Mouse (Mus musculus): ENCODE data around the gene Dgkq. TPM values are rescaled to one million over a fixed set of nuclear protein-coding genes. Genes with fewer than 3 reads are reported as not detected.
A peak's percentile ranks its signal among the peaks of the same experiment; 100 is the strongest.

Gene Dgkq
- polyA plus RNA-seq, 1 experiment from 2014 or later, result 23.8 TPM

DNA sequence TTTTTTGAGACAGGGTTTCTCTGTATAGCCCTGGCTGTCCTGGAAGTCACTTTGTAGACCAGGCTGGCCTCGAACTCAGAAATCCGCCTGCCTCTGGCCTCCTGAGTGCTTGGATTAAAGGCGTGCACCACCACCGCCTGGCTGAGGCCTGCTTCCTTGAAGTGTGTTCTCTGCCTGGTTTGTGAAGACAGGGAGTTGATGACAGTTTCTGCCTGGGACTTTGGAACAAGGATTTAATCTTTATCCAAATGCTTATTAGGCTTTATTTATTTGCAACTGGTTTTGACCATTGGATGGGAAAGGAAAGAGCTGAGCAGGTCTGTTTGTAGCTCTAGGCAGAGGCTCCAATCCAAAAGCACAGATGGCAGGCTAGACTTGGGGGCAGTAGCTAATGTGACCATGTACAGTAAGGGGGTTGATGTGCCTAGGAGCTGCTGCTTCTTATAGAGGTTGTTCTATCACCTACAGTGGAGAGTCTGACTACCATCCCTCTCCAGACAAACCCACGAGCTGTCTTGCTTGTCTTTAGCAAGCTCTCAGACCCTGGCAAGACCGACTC lies 8.9 kb upstream of the Dgkq start:
- Histone ChIP-seq H3K4me3 (no peak overlapping the region), H3K27me3 (no peaks in the 10 kb centered on the region), H3K4me1 (replicated peaks) (peaks cover 16% of the 10 kb centered on the region), H3K36me3 (peaks cover 5% of the 10 kb centered on the region), H3K9me3 (no peaks in the 10 kb centered on the region), H3K4me2 (no peak overlapping the region), H3K27ac (no peak overlapping the region), H3K9ac (no peak overlapping the region; the same call in 1 of the 2 replicates)
- ATAC-seq (ENCODE audit: low FRiP score), result no peak
- WGBS, result 92% methylated on average over 6 of the region's 6 CpGs

DNA sequence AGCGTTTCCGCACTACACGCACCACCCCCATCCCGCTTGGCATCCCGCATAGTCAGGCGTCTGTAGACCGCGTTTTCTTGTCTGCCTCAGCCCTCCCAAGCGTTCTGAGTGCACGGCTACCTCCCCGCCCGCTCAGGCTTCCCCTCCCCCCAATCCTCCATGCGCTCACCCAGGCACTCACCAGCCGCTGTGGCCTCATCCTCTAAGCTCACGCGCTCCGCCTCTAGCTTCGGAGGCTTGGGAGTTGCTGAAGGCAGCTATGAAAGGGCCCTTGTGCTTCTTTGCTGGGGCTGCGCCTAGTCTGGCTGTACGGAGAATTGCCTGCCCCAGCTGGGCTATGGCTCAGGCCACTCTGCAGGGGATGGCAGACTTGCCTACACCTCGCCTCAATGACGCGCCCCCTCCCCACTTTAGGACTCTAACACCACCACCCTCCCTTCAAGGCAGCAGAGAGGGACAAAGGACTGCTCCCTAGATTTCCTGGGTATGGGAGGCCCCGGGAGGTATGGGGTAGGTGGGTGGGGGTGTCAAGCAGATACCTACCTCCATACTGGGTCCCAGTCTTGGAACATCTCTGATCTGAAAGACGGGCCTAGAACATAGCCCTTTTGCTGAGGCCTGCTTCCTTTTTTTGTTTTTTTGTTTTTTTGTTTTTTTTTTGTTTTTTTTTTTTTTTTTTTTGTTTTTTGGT lies 8.3 kb upstream of the Dgkq start:
- H3K4me1 ChIP-seq (replicated peaks), result peaks cover 16% of the 10 kb centered on the region
- 2% methylated on average over 25 of the region's 25 CpGs for WGBS
- H3K9me3 ChIP-seq, result no peaks in the 10 kb centered on the region
- H3K9ac ChIP-seq, result peak overlapping the region; percentile 75
- peak overlapping the region; percentile 94 for H3K27ac ChIP-seq
- peaks cover 12% of the 10 kb centered on the region for H3K36me3 ChIP-seq
- H3K4me3 ChIP-seq, result peak overlapping the region; percentile 40
- peak overlapping the region; percentile 58 for H3K4me2 ChIP-seq
- peak; percentile 88 for ATAC-seq (ENCODE audit: low FRiP score)
- H3K27me3 ChIP-seq, result no peaks in the 10 kb centered on the region

DNA sequence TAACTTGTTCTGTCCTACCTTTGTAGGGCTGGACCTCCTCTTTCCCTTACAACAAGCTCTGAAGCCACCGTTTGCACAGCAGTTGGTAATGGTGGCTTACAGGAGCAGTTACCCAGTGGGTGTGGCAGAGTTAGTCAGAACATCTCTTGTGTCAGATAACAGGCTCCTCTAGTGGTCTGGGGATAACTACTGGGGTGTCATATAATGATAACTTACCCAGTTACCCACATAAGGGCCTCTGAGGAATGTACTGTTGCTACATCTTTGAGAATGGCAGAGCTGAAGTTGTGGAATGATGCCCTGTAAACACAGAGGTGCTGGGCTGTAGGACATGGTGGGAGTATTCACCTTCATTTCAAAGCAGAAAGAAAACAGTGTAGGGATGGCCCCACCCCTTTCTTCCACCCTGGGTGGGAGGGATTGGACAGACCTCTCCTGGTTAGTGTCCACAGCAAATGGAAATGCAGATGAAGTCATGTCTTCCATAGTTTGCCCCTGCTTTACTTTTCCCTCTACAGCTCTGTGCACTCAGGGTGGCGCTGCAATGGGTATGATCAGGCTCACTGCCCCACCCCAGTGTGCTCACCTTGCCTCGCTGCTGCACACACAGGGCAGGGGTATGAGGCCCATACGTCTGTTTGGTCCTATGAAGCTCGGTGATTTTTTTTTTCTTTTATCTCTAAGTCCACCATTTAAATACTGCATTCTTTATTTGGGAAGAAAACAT lies 7.5 kb upstream of the Dgkq start:
- Histone ChIP-seq H3K4me2 (peak overlapping the region; percentile 58), H3K4me3 (peak overlapping the region; percentile 40), H3K9ac (peak overlapping the region; percentile 75), H3K36me3 (peaks cover 20% of the 10 kb centered on the region), H3K4me1 (replicated peaks) (peaks cover 16% of the 10 kb centered on the region), H3K9me3 (no peaks in the 10 kb centered on the region), H3K27me3 (no peaks in the 10 kb centered on the region), H3K27ac (peak overlapping the region; percentile 94)
- peak; percentile 52 for ATAC-seq (ENCODE audit: low FRiP score)
- WGBS, result 15% methylated on average over 5 of the region's 5 CpGs

DNA sequence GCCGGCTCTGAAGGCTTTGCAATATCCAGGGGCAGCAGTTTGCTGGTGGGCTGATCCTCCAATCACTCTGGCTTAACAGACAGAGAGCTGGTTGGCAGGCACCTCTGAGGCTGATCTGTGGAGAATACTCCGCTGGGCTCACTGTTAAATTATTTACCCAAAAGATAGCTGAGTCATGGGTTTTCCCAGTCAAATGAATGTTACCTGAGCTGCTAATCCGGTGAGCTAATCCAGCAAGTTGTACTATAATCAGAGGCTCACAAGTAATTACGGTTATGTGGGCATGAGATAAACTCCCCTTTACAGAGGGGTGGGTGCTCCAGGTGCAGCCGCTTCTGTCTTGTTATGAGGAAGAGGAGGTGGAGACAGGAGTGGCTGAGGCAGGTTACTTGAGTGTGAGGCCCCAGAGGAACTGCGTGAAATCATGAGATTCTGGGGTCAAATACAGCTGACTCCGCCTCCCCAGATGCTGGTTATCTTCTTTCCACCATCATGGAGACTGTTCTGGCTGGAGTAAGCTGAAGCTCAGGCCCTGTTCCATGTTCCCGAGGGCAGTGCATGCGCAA lies 5.9 kb upstream of the Dgkq start, which contains the start of gene Slc26a1:
TSS of gene Slc26a1 (minus strand) at position 319 of the 566 bp plus-strand sequence.
- ATAC-seq (ENCODE audit: low FRiP score), result no peak

DNA sequence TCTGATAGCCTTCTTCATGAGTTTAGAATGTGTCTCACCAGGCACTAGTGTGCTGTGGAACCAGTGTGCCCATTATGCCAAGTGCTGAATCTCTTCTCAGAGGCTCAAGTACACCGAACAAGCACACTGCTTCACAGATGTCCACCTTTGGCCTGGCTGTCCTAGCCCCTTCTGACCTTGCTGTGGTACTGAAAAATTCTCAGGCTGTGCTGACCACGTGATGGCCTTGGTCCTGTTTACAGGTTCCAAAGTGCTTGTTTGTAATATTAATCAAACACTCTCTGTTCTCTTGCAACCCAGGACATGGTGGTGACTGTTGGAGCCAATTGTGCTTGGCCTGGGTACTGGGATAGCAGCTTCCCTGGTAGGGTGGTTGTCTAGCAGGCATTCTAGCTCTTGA lies 5.2 kb upstream of the Dgkq start:
- H3K9ac ChIP-seq, result no peak overlapping the region
- H3K4me3 ChIP-seq, result no peak overlapping the region
- 89% methylated on average over 2 of the region's 2 CpGs for WGBS
- no peaks in the 10 kb centered on the region for H3K9me3 ChIP-seq
- H3K4me2 ChIP-seq, result no peak overlapping the region
- peaks cover 27% of the 10 kb centered on the region for H3K36me3 ChIP-seq
- ATAC-seq (ENCODE audit: low FRiP score), result no peak
- peaks cover 25% of the 10 kb centered on the region for H3K4me1 ChIP-seq (replicated peaks)
- H3K27me3 ChIP-seq, result no peaks in the 10 kb centered on the region
- H3K27ac ChIP-seq, result no peak overlapping the region

More for the DNA sequence above, 5.9 kb upstream of the Dgkq start, which contains the start of gene Slc26a1:
- Histone ChIP-seq H3K36me3 (peaks cover 27% of the 10 kb centered on the region), H3K4me1 (replicated peaks) (peaks cover 18% of the 10 kb centered on the region), H3K27me3 (no peaks in the 10 kb centered on the region), H3K27ac (peak within 1 kb of the TSS; percentile 94; the same call in 1 of the 2 replicates), H3K4me3 (no peak within 1 kb of the TSS), H3K9ac (no peak within 1 kb of the TSS), H3K4me2 (no peak within 1 kb of the TSS), H3K9me3 (no peaks in the 10 kb centered on the region)
- WGBS, result 83% methylated on average over 9 of the region's 9 CpGs

DNA sequence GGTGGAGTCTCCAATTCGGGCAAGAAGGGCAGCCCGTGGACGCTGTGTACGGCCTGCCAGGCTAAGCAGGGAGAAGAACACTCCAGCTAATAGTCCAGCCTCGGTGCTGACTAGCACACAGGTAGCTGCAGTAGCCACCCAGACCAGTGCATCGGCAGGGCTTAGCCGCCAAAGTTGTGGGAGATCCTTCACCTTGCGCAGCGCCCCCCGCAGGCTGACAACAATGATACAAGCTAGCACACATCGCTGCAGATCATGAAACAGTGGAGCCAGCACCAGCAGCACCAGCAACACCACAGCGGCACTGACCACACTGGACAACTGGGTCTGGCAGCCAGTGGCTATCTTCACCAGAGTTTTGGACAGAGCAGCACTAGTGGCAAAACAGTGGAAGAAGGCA lies 2.3 kb upstream of the Dgkq start:
- H3K27ac ChIP-seq, result no peak overlapping the region
- no peak overlapping the region for H3K4me3 ChIP-seq
- H3K9ac ChIP-seq, result no peak overlapping the region
- peaks cover 26% of the 10 kb centered on the region for H3K4me1 ChIP-seq (replicated peaks)
- H3K36me3 ChIP-seq, result peaks cover 27% of the 10 kb centered on the region
- no peaks in the 10 kb centered on the region for H3K9me3 ChIP-seq
- H3K27me3 ChIP-seq, result no peaks in the 10 kb centered on the region
- no peak for ATAC-seq (ENCODE audit: low FRiP score)
- no peak overlapping the region for H3K4me2 ChIP-seq
- WGBS, result 95% methylated on average over 12 of the region's 12 CpGs

DNA sequence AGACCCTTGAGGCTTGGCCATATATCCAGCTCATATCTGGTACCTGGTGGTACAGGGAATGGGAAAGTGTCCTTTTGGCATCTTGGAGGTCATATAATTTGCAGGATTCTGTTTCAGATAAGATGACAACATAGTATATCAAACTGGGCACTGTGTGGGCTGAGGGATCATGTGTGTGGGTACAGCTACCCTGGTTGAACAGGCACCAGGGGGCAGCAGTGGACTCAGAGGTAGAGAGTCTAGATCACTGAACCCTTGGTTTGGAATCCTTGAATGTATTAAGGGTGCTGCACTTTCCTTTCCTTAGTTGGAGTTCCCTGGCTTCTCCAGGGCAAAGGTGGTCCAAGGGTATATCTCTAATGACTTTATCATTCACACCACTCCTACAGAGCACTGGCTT lies 1.3 kb upstream of the Dgkq start:
- Histone ChIP-seq H3K4me3 (no peak overlapping the region), H3K4me2 (no peak overlapping the region), H3K9me3 (no peaks in the 10 kb centered on the region), H3K27ac (no peak overlapping the region), H3K36me3 (peaks cover 27% of the 10 kb centered on the region), H3K27me3 (0 out of 2 replicates have a peak, but pooled peaks cover 3% of the 10 kb centered on the region), H3K4me1 (replicated peaks) (peaks cover 22% of the 10 kb centered on the region), H3K9ac (no peak overlapping the region)
- ATAC-seq (ENCODE audit: low FRiP score), result no peak

DNA sequence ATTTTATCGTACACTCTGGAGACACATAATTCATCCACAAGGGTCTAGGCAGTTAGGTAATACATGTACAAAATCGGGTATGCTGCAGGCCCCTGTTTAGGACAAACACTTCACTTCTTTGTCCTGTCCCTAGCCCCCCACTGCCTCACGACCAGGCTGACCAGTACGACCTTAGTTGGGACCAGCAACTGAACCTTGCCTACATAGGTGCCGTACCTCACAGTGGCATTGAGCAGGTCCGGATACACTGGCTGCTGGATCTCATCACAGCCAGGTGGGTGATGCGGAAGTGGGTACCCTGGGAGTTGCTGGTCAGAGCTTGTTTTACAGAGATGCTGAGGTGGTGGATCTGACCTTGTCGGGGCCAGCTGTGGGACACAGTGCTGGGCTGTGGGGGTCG lies 514 bp upstream of the Dgkq start:
- H3K4me1 ChIP-seq (replicated peaks), result peaks cover 22% of the 10 kb centered on the region
- H3K27me3 ChIP-seq, result 0 out of 2 replicates have a peak, but pooled peaks cover 5% of the 10 kb centered on the region
- no peaks in the 10 kb centered on the region for H3K9me3 ChIP-seq
- ATAC-seq (ENCODE audit: low FRiP score), result peak; percentile 18; the same call in 1 of the 2 replicates
- H3K27ac ChIP-seq, result no peak overlapping the region; the same call in 1 of the 2 replicates
- H3K9ac ChIP-seq, result peak overlapping the region; percentile 82; the same call in 1 of the 2 replicates
- no peak overlapping the region for H3K4me3 ChIP-seq
- H3K36me3 ChIP-seq, result peaks cover 27% of the 10 kb centered on the region
- 86% methylated on average over 9 of the region's 9 CpGs for WGBS
- peak overlapping the region; percentile 69 for H3K4me2 ChIP-seq

DNA sequence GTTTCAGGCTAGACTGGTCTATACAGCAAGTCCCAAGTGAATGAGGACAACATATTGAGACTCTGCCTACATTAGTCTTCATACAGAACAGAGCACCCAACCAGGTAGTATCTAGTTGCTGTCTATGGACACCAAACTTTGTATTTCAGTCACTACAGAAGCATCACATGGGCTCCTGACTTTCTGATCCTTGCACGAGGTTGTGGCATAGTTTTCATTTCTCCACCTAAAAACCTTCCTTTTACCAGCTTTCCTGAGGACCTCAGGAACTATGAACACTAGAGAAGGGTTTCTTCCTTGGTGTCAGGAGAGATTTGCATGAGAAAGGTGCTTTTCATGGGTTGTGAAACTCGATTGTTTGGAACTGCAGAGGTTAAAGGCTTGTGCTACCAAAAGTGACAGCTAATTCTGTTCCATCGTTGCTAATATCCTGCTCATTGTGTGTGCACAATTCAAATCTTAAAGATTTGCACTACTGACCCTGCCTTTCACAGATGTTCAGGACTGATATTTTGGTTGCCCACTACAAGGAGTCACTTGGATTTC lies 1.0 kb downstream of the Dgkq start:
- H3K27me3 ChIP-seq, result 0 out of 2 replicates have a peak, but pooled peaks cover 9% of the 10 kb centered on the region
- peak overlapping the region; percentile 82 for H3K9ac ChIP-seq
- H3K27ac ChIP-seq, result peak overlapping the region; percentile 87
- H3K9me3 ChIP-seq, result no peaks in the 10 kb centered on the region
- H3K4me2 ChIP-seq, result peak overlapping the region; percentile 69
- H3K36me3 ChIP-seq, result peaks cover 22% of the 10 kb centered on the region
- H3K4me3 ChIP-seq, result peak overlapping the region; percentile 52
- WGBS, result 14% methylated on average over 3 of the region's 3 CpGs
- H3K4me1 ChIP-seq (replicated peaks), result peaks cover 22% of the 10 kb centered on the region
- ATAC-seq (ENCODE audit: low FRiP score), result no peak

DNA sequence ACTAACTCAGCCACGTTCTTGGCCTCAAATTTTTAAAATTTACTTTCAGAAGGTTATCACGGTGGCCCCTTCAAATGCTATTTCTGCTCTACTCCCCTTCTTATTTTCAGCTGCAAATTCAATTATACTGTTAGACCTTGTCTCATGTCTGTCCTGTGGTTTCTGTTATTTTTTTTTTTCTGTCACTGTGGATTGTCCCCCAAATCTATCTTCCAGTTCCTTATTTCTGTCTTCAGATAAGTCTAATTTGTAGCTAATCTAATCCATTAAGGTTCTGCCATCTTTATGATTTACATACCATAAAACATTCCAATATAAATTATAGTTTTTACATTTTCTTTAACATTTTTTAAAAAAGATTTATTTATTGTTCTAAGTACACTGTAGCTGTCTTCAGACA lies 2.1 kb downstream of the Dgkq start:
- no peak for ATAC-seq (ENCODE audit: low FRiP score)
- 84% methylated on average over 2 of the region's 2 CpGs for WGBS
- H3K9ac ChIP-seq, result no peak overlapping the region

DNA sequence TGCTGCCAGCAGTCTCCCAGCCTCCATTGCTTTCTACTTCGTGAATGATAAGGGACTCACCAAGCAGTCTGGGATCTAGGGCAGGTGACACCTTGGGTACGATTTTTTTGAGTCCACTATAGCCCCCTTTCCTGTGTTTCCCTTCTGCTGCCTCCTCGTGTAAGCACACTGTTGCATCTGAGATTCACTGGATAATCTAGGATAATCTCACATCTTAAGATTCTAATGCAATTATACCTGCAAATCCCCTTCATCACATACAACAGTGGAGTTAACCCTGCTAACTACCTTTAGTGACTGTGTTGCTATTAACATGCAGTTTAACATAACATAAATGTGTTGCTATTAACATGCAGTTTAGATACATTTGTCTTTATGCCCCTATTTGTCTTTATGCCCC lies 4.4 kb downstream of the Dgkq start:
- no peak for ATAC-seq (ENCODE audit: low FRiP score)
- WGBS, result 51% methylated on average over 3 of the region's 3 CpGs
- Histone ChIP-seq H3K27me3 (peaks cover 15% of the 10 kb centered on the region; the same call in 1 of the 2 replicates), H3K4me3 (no peak overlapping the region), H3K4me2 (no peak overlapping the region), H3K36me3 (no peaks in the 10 kb centered on the region), H3K9ac (no peak overlapping the region), H3K27ac (no peak overlapping the region), H3K9me3 (no peaks in the 10 kb centered on the region), H3K4me1 (replicated peaks) (peaks cover 19% of the 10 kb centered on the region)

More for the DNA sequence above, 2.1 kb downstream of the Dgkq start:
- Histone ChIP-seq H3K36me3 (peaks cover 11% of the 10 kb centered on the region), H3K9me3 (no peaks in the 10 kb centered on the region), H3K4me2 (no peak overlapping the region), H3K4me1 (replicated peaks) (peaks cover 22% of the 10 kb centered on the region), H3K27me3 (peaks cover 15% of the 10 kb centered on the region; the same call in 1 of the 2 replicates), H3K27ac (no peak overlapping the region), H3K4me3 (no peak overlapping the region)

DNA sequence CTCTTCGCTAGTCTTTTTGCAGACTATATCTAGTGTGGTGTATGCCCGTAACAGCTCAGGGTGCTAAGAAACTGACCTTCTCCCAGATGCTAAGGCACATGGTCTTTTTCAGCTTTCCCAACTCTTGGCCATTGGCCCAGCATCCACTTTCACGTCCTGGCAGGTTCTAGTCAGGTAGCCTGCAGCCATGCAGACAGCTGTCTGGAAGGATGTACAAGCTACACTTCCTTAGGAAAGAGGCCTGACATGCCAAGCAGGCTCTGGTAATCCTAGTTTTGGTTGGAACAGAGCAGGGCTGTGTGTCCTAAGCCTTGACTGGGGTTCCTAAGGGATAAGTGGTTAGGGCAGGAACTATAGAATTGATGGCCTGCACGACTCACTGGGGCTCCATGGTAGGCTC lies 6.7 kb downstream of the Dgkq start:
- H3K4me2 ChIP-seq, result no peak overlapping the region
- no peak overlapping the region for H3K27ac ChIP-seq
- 89% methylated on average over 4 of the region's 4 CpGs for WGBS
- no peak overlapping the region for H3K4me3 ChIP-seq
- no peak for ATAC-seq (ENCODE audit: low FRiP score)
- peaks cover 24% of the 10 kb centered on the region for H3K4me1 ChIP-seq (replicated peaks)
- no peak overlapping the region for H3K9ac ChIP-seq
- peaks cover 4% of the 10 kb centered on the region for H3K36me3 ChIP-seq
- H3K27me3 ChIP-seq, result peaks cover 15% of the 10 kb centered on the region; the same call in 1 of the 2 replicates
- H3K9me3 ChIP-seq, result no peaks in the 10 kb centered on the region

Measured in hindbrain, embryonic 13.5 days (tissue).